Mouse (Mus musculus): Measurements from ENCODE around the gene Tmem185b.

- TF ChIP-seq CTCF (IDR thresholded peaks at IDR 0.05; ENCODE audit: extremely low read depth, insufficient read depth, insufficient read length, insufficient replicate concordance) (no peak), POLR2A (IDR thresholded peaks at IDR 0.05; ENCODE audit: low read depth, low read length) (no peak)
Observed at GRCm38 (mm10) chr1:119518786-119519185, 7.2 kb upstream of the Tmem185b start.
